Mouse (Mus musculus): Measurements from ENCODE around the gene Tpp1.

GRCm38 (mm10) chr7:105703184-105703583 lies 48.9 kb downstream of the Tpp1 start:
- TF ChIP-seq POLR2A (IDR thresholded peaks at IDR 0.05; ENCODE audit: insufficient read depth, low read depth, low read length), result no peak
- TF ChIP-seq CTCF (IDR thresholded peaks at IDR 0.05), result no peak
- TF ChIP-seq EP300 (IDR thresholded peaks at IDR 0.05; ENCODE audit: insufficient read depth, low read depth, low read length), result no peak
